Comparison of ENCODE assay signal across 10 mouse cellular contexts in the genomic region with DNA sequence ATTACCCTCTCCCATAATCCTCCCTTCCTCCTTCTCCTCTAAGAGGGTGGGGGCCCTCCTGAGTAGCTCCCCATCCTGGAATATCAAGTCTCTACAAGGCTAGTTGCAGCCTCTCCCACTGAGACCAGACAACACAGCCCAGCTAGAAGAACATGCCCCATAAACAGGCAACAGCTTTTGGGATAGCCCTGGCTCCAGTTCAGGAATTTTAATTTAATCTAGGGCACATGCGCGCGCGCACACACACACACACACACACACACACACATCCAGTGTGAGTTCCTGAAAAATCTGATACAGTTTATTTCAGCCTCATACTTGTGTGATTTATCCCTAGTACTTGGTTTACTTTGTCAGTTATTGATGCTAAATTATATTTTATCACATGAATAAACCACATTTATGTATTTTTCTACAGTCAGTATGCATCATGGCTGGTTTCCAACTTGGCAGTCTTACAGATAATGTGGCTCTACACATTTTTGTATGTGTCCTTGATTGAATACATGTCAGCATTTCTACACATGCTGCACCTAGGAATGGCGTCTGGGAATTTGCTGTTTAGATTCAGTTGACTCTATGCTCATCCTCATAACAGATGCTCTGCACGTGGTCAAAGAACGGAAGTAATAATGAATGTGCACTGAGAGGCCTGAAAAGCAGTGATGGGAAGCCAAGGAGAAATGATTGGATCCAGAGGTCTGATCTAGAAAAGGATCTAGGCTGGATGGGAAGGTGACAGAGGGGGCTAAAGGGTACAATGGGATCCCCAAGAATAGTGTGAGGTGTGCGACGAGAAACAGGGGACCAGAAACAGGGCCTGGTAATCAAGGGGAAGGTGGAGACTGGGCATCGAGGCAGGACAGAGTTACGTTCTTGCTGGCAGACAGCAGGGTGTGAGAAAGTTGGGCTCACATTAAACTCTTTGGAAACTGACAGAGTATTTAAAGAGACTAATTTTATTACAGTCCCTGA.
DNase-seq lines count a peak whose midpoint lies in the region; ATAC-seq and TF ChIP-seq lines count a peak whose summit lies in the region.
"Had no signal": no experiment of that assay in that cellular context is flagged by ENCODE, and none has a peak within 500 bp of the region (broad histone marks: within the 10 kb centered on the region; RNA-seq: fewer than 3 reads in every experiment).

No protein-coding gene starts in this region.

- peak; percentile 8 for DNase-seq in hindbrain, postnatal 0 days (ENCODE audit: low spot score)
- peak; percentile 89 for DNase-seq in lung, embryonic 14.5 days
- no peak for DNase-seq in lung, postnatal 0 days (ENCODE audit: low spot score)
- DNase-seq in kidney, postnatal 36 days, result peak; percentile 3 to 5
- DNase-seq in yolk sac, embryonic 10.5 days (ENCODE audit: low spot score), result no peak
- DNase-seq: heart, adult 2 months; thymus, adult 18-20 months had no signal

- no peak overlapping the region for H3K4me2 ChIP-seq in hindbrain, postnatal 0 days (ENCODE audit: low read depth, low read length)
- H3K4me2 ChIP-seq in hindbrain, embryonic 12.5 days (replicated peaks), result no peak overlapping the region
- H3K4me2 ChIP-seq in lung, embryonic 14.5 days, result no peak overlapping the region
- H3K4me2 ChIP-seq in lung, postnatal 0 days (replicated peaks; ENCODE audit: low read depth, low read length), result no peak overlapping the region
- H3K4me2 ChIP-seq: liver, embryonic 15.5 days had no signal

- no peaks in the 10 kb centered on the region for H3K36me3 ChIP-seq in hindbrain, postnatal 0 days (ENCODE audit: insufficient read depth, low read length)
- no peaks in the 10 kb centered on the region for H3K36me3 ChIP-seq in hindbrain, embryonic 12.5 days
- no peaks in the 10 kb centered on the region for H3K36me3 ChIP-seq in lung, embryonic 14.5 days (ENCODE audit: insufficient read depth)
- H3K36me3 ChIP-seq in lung, postnatal 0 days (ENCODE audit: insufficient read depth, low read length), result no peaks in the 10 kb centered on the region
- H3K36me3 ChIP-seq: liver, embryonic 15.5 days had no signal

- no peak for TF ChIP-seq CTCF in hindbrain, postnatal 0 days (IDR thresholded peaks at IDR 0.05; ENCODE audit: low read depth)
- TF ChIP-seq CTCF in lung, embryonic 14.5 days (IDR thresholded peaks at IDR 0.05; ENCODE audit: low read depth), result no peak
- TF ChIP-seq CTCF in lung, postnatal 0 days (IDR thresholded peaks at IDR 0.05), result no peak
- TF ChIP-seq CTCF in embryonic fibroblast, embryonic 13.5 days (IDR thresholded peaks at IDR 0.05; ENCODE audit: borderline replicate concordance, insufficient read depth, low read length), result no peak

- H3K9ac ChIP-seq in hindbrain, postnatal 0 days (replicated peaks; ENCODE audit: low read length), result no peak overlapping the region
- no peak overlapping the region for H3K9ac ChIP-seq in hindbrain, embryonic 12.5 days
- H3K9ac ChIP-seq in lung, embryonic 14.5 days, result no peak overlapping the region
- no peak overlapping the region for H3K9ac ChIP-seq in lung, postnatal 0 days (replicated peaks; ENCODE audit: low read depth)
- H3K9ac ChIP-seq: liver, embryonic 15.5 days had no signal

- H3K9me3 ChIP-seq in hindbrain, postnatal 0 days (ENCODE audit: low read length), result no peaks in the 10 kb centered on the region
- no peaks in the 10 kb centered on the region for H3K9me3 ChIP-seq in hindbrain, embryonic 12.5 days (replicated peaks)
- no peaks in the 10 kb centered on the region for H3K9me3 ChIP-seq in lung, embryonic 14.5 days (ENCODE audit: low read depth, low read length)
- no peaks in the 10 kb centered on the region for H3K9me3 ChIP-seq in lung, postnatal 0 days (ENCODE audit: low read length)
- H3K9me3 ChIP-seq: liver, embryonic 15.5 days had no signal

- no peak for TF ChIP-seq EP300 in lung, postnatal 0 days (IDR thresholded peaks at IDR 0.05)

- 83% methylated on average over 11 of the region's 11 CpGs for WGBS in hindbrain, postnatal 0 days
- WGBS in hindbrain, embryonic 12.5 days, result 92% methylated on average over 11 of the region's 11 CpGs
- WGBS in lung, embryonic 14.5 days, result 47% methylated on average over 11 of the region's 11 CpGs
- 54% methylated on average over 11 of the region's 11 CpGs for WGBS in lung, postnatal 0 days

- H3K27me3 ChIP-seq in hindbrain, postnatal 0 days (ENCODE audit: insufficient read depth, low read length), result no peaks in the 10 kb centered on the region
- no peaks in the 10 kb centered on the region for H3K27me3 ChIP-seq in hindbrain, embryonic 12.5 days
- no peaks in the 10 kb centered on the region for H3K27me3 ChIP-seq in lung, embryonic 14.5 days (ENCODE audit: insufficient read depth, low read length)
- H3K27me3 ChIP-seq in lung, postnatal 0 days (replicated peaks; ENCODE audit: insufficient read depth, low read length), result no peaks in the 10 kb centered on the region
- H3K27me3 ChIP-seq: liver, embryonic 15.5 days had no signal

- no peak for ATAC-seq in hindbrain, postnatal 0 days
- no peak for ATAC-seq in hindbrain, embryonic 12.5 days (ENCODE audit: low FRiP score)
- ATAC-seq in lung, embryonic 14.5 days (ENCODE audit: insufficient read depth), result peak; percentile 94
- no peak for ATAC-seq in lung, postnatal 0 days

- no peak overlapping the region for H3K27ac ChIP-seq in hindbrain, postnatal 0 days
- no peak overlapping the region for H3K27ac ChIP-seq in hindbrain, embryonic 12.5 days
- H3K27ac ChIP-seq in lung, embryonic 14.5 days (ENCODE audit: low read depth), result no peak overlapping the region
- no peak overlapping the region for H3K27ac ChIP-seq in lung, postnatal 0 days (ENCODE audit: low read length)
- H3K27ac ChIP-seq in embryonic fibroblast, embryonic 13.5 days (ENCODE audit: insufficient read depth, low read length), result peak overlapping the region; percentile 37; the same call in 1 of the 2 replicates
- H3K27ac ChIP-seq: heart, adult 2 months; liver, embryonic 15.5 days had no signal

- H3K4me3 ChIP-seq in hindbrain, postnatal 0 days (ENCODE audit: low read length), result no peak overlapping the region
- H3K4me3 ChIP-seq in hindbrain, embryonic 12.5 days, result no peak overlapping the region
- no peak overlapping the region for H3K4me3 ChIP-seq in lung, embryonic 14.5 days (ENCODE audit: low read depth, low read length)
- no peak overlapping the region for H3K4me3 ChIP-seq in lung, postnatal 0 days (ENCODE audit: low read depth, low read length)
- no peak overlapping the region for H3K4me3 ChIP-seq in embryonic fibroblast, embryonic 13.5 days (ENCODE audit: insufficient read depth, low read length)
- H3K4me3 ChIP-seq: heart, adult 2 months; liver, embryonic 15.5 days had no signal

- no peak for TF ChIP-seq POLR2A in embryonic fibroblast, embryonic 13.5 days (IDR thresholded peaks at IDR 0.05; ENCODE audit: low read depth, low read length)

- no peaks in the 10 kb centered on the region for H3K4me1 ChIP-seq in hindbrain, postnatal 0 days (ENCODE audit: insufficient read depth, low read length)
- H3K4me1 ChIP-seq in hindbrain, embryonic 12.5 days, result no peaks in the 10 kb centered on the region
- no peaks in the 10 kb centered on the region for H3K4me1 ChIP-seq in lung, embryonic 14.5 days (ENCODE audit: insufficient read depth)
- H3K4me1 ChIP-seq in lung, postnatal 0 days (ENCODE audit: insufficient read depth, low read depth, low read length), result no peaks in the 10 kb centered on the region
- no peaks in the 10 kb centered on the region; the same call in 1 of the 2 replicates for H3K4me1 ChIP-seq in embryonic fibroblast, embryonic 13.5 days (ENCODE audit: control insufficient read depth, insufficient read depth, low read length)
- H3K4me1 ChIP-seq: liver, embryonic 15.5 days had no signal

Comparison
In these comparisons a context has a peak if more than half of its experiments do, and no peak if none do; other contexts are left out.
1. DNase-seq: peak in hindbrain, postnatal 0 days (single experiment), lung, embryonic 14.5 days (single experiment) and kidney, postnatal 36 days (2 of 2); none in lung, postnatal 0 days (single experiment) and yolk sac, embryonic 10.5 days (single experiment).